Mouse (Mus musculus) G1E (cell line): Measurements from ENCODE around the gene Myo1f.

ENCODE experiments used
- CTCF ChIP-seq: IDR thresholded peaks from 2 replicates; pipeline ENCODE4 v1.5.1; 2012; ENCODE audit warnings: low read depth, low read length, inconsistent platforms, mixed read lengths
- GATA1 ChIP-seq: IDR thresholded peaks from 2 replicates; pipeline ENCODE4 v1.6.1; 2012; ENCODE audit warnings: borderline replicate concordance, low read length, inconsistent platforms, mixed read lengths
- POLR2AphosphoS5 ChIP-seq: IDR thresholded peaks from 2 replicates; pipeline ENCODE4 v1.6.1; 2012; ENCODE audit warnings: low read depth, low read length, inconsistent platforms; ENCODE audit not compliant: insufficient replicate concordance
- TAL1 ChIP-seq: conservative IDR thresholded peaks from 2 replicates; pipeline ENCODE4 v1.6.1; 2012; ENCODE audit warnings: low read depth, low read length, inconsistent platforms, mixed read lengths

DNA sequence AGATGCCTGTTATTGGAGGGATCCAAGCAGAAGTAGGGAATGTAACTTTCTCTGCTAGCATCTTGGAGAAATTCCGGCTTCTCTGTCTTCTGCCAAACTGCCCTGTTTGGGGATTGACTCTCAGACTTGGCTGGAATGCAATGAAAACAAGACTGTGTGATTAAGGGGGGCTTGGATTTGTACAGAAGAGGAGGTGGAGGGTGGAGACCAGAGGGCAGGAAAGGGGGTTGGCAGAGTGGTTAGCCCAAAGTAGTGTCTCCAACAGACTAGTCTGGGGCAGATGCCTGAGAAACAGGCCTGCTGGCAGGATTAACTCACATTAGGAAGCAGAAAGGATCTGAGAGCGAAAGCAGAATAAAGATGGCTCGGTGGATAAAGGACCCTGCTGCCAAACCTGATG, 29.0 kb upstream of the Myo1f start:
- no peak for TF ChIP-seq POLR2AphosphoS5
- no peak for TF ChIP-seq CTCF
- no peak for TF ChIP-seq GATA1
- no peak for TF ChIP-seq TAL1
